Mouse (Mus musculus) embryo, embryonic 11 days (tissue): ENCODE measurements at regions not wholly inside any gene's neighbourhood (a gene's known extent, or its start where the extent isn't known, plus 50 kb on each side); places are given as distances from the start of the nearest gene placed in this dataset.

Experiments used
- DNase-seq: peaks from one replicate; pipeline ENCODE4 v3.0.0-alpha.2; 2015

DNA sequence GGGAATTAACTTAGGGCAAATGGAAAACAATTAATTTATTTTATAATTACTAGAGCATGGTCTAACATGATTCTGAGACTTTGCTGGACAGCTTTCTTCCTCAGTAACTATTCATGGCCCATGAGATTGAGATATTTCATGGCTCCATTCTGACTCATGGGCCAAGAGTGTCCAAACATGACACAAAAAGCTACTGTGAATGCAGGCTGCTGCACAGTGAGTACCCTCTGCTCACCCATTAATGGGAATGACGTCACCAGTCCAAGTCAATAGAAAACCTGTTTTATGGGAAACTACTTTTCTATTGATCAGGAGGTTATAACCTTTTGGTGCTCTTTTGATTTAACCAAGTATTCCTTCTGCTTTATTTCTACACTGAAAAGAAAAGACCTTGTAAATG lies 693.6 kb downstream of the Rwdd3 start:
- no peak for DNase-seq

DNA sequence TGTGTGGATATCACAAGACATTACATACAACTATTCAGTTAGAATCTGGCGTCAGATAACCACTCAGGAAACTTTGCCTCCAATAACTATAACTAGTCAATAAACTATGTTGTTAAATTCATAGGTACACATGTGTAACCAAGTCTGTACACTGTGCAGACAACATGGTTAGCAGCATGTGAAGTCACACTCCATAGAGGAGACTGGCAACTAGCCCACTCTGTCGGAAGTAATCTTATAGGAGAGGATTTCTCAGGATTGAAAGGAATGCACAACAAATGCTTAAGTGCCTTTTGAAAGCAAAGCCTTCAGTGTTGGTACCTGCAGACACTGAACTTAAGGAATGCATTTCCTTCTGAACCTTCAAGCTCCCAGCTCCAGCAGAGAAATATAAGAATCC lies 693.0 kb upstream of the Ptbp2 start:
- DNase-seq, result no peak

DNA sequence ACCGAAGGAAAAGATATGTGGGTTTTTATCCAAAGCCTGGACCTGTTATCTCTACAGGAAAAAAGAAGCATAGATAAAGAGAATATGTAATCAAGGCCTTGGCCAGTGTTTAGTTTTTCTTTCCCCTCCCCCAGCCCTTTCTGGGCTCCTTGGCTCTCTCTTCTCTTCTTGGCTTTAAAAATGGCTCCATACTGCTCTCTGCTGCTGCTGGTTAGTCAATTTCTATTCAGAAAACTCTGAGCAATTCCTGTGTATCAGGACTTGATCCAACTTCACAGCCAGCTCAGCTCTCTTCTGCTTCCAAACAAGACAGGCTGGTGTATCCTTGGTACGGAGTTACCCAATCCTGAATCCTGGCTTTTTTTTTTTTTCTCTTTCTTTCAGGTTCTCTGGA lies 689.4 kb upstream of the Ptbp2 start:
- DNase-seq, result peak; percentile 68

DNA sequence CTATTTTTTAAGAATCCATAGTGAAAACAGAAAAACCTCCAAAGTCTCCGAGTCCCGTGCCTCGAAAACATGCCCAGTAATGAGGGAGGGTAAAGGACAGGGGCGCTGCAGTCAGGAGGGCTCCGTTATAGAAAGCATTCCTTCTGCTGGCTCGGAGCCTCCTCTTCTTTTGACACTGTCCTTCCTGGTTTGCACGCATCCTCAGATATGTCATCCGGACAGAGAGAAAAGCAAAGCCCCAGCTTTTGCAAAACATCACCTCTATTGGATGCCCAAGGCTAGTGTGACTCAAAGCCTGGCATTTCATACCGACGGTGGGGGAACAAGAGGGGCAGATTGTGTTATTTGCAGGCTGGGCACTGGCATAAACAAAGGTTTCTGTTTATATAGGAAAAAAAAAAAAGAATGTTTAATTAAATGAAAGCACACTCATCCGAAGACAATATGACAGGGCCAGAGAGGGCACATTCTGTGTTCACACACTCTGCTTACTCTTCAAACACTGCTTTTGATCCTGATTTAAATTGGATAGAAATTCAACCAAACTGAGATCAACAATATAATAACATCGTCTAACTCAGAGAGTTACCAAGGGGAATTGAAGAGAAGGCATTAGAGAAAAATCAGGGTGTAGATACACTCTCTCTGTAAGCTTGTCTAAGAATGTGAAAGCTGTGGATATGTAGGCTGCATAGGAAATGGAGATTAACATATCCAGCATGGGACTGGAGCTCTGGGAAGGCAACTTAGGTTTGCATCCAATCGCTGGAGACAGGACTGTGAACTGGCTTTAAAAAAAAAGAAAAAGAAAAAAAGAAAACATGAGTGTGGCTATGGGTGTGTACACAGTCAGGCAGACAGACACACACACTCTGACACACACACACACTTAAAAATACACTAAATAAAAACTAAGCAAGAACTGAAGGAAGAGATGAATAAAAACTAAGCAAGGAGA lies 688.7 kb upstream of the Ptbp2 start:
- DNase-seq, result no peak

DNA sequence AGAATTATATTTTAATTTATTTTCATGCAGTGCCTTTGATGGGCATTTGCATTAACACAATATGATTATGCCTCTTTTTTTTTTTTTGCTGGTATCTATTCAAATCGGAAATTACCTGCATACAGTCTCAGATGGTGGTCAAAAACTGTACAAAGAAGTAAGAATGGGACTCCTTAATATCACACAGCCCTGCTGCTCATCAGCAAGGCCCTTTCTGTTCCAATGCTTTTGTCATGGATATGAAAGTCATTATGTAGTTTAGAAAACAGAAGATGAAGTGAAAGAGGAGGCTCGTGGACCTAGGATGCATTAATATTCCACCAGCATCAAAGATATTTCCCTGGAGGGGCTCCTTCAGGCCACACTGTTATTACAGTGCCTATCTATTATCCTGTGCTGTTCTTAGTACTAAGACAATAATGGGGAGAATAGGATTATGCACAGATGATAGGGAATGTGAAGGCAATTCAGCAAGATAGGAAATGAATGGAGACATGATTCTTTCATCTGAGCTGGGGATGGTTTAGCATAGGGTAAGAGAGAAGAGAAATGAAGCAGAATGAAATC lies 687.7 kb upstream of the Ptbp2 start:
- no peak for DNase-seq

DNA sequence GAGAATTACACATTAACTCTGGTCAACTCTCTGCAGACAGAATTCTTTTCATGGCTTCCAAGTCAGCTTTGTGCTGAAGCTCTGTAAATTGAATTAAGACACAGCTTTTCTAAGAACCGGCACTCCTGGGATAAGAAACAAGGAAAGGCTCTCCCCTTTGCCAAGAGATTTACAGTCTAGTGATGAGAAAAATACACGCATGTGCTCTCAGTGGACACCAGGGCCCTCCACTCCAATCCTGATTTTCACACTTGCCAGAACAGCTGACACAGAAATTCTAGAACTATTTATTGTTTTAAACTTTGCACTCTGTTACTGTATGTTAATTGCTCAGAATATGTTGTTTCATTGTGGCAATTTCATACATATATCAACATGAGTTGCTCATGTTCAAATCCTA lies 684.6 kb upstream of the Ptbp2 start:
- DNase-seq, result no peak

DNA sequence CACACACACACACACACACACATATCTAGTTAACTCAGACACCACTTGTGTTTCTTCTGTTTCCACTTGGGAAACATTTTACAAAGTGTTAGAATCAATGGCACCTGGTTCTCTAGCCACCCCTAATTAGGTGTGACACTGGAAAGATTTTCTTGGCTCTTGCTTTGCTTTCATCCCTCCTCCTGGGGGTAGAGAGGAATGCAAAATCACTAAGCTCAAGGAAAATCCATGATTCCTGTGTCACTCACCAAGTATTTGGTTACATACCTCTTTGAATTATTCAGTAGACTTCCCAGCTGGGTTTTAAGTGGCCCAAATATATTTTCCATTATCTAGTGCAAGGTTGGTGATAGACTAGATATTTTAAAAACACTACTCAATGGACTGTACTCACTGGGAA lies 676.5 kb upstream of the Ptbp2 start:
- DNase-seq, result no peak

DNA sequence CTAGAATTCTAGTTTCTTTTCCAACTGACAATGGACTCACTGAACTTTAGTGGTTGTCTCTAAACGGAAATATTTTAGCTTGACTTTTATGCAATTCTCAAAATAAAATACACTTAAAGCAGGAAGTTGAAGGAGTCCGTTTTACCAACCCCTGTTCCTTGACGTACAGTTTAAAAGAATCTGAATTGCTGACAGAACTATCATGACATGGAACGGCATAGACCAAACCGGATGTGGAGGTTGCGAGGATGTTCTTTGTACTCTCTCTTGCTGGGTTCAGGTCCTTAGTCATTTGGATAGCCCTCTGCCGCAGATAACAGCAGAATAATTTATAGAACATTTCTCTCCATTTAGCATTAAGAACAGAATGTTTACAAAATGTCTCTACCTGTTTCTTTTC lies 673.6 kb upstream of the Ptbp2 start:
- DNase-seq, result no peak

DNA sequence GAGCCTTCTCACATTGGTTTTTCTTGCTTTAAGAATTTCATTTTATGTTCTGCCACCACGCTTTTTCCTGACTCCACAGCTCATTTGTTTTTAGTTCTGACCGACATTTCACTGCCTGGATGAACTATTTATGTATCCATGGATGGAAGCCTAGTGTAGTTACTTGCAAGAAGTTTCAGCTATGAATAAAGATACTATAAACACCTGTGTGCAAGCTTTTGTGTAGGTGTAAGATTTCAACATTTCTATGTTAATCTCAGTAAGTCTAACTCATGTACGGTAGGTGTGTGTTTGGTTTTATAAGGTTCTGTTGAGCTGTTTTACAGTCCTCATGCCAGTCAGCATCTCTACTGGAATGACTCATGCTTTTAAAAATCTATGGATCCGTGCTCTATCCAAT lies 656.9 kb upstream of the Ptbp2 start:
- no peak for DNase-seq

DNA sequence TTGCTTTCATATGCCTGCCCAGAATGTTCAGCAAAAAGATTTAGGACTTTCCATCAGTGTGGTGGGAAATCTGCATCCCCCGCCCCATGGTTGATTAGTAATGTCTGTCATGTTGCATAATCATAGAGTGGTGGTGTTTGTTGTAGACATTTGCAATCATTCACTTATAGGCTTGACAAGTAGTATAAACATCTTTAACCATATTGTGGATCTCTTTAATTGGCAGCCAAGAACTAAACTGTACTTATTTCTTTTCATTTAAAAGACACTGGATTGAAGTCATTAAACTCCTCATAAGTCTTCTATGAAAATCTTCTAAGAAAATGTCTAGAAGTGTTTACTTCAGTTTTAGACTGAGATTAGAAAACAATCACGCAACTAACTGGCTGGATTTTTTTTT lies 646.0 kb upstream of the Ptbp2 start:
- DNase-seq, result no peak

DNA sequence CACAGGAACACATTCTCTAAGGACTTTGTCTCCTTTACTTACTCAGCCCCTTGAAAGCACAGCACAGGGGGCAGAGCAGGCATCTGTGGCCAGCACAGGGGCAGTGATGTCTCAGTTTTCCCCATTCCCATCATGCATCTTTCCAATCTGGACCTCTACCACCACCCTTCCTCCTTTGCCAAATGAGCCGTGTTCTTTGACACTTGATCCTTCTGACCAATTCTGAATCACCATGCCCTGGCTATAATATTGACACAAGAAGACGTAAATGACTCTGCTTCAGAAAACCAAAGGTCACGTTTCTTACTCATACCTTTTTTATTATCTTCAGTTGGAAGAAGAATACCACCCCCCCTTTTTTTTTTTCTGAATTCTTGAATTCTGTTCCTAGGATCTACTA lies 632.4 kb upstream of the Ptbp2 start:
- no peak for DNase-seq

DNA sequence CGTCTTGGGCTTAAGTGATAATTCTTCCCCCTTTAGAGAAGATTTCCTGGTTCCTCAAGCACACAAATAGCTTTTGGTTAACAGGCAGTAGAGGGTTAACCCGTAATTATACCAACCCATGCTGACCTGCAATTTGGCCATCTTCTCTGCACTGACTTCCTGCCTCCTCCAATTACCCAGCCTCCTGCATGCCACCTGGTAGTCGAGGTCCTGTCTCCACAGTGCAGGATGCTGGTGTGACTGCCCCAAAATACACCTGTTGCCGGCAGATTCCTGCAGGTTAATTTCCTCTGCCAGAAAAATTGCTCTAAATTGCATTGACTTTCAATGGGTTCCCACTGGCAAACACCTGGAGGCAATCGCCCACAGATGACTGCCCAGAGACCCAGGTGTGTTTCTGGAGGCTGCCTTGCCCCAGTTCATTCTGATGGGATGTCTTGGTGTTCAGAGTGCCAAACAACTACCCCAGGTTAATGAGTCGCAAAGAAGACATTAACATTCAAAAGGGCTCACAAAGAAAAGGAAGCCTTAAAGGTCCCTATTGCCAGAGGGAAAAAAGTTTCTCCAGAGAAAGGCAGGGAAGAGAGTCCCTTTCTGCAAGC lies 591.5 kb upstream of the Ptbp2 start:
- no peak for DNase-seq

DNA sequence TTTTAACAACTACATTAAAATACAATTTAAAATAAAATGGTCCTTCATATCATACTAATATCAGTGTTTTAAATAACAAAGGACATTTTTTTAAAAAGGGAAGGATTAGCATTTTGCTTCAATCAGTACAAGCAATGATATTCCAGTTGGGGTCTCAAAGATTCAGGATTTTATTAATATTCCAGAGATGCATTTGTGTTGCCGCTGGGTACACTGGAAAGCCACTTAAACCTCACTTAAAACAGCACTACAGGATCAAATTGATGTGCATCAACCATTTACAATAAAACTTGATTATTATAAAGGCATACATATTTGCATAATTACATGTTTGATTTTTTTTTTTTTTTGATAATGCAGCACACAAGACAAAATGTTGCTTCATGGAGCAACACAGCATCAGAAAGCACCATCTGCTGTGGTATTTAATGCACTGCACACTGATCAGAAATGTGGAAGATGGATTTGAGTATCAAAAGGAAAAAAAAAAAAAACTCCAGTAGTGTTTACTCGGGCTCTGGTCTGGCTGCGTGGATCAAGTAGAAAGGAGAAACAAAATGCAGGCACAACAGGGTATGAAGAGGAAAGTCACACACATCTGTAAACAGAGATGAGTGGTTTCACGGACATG lies 558.6 kb upstream of the Ptbp2 start:
- DNase-seq, result no peak

DNA sequence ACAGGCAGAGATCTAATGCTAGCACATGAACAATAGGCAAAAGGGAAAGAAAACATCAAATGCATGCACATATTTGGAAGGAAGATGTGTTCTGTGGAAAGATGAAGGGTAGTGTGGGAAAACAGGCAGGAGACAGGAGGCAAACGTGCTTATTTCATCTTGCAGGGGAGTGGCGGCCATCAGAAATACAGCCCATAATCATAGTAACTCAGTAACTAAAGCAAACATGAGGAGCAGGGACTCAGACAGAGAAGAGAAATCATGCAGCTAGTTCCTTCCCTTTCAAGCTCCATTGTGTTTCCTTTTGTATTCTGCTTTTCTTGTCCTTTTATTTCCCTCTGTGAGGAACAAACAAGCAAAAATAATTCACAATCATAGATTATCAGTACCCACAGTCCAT lies 557.6 kb upstream of the Ptbp2 start:
- DNase-seq, result no peak

DNA sequence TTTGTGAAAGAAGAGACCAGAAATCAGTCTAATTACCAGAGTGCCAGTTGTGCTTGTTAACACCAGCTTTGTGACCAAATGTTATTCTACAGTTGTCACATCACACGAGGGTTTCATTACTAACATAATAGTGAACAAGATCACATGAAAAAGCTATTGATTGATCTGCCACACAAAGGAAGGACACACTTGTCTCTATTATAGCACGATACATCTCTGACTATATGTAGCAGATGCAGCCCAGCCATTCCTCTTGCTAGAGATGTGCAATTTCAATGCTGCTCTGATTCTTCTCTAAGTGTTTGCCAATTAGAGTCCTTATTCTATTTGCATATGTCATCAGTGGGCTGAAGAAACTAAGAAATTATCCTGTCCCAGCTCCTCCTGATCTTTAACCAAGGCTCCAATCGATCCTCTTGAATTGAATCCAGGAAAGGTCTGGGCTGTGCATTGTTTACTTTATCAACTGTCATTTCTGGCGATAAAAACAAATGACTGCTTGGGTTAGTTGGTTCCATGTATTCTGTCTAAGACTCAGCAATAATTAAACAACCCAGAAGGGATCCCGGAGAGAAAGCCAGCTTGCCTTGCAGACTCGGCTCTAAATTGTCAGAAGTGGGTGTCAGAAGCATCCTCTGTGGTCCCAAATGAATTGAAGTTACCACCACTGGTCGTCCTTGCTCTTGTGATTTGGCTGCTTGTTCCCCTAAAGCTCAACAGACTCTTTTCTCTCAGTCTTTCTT lies 551.7 kb upstream of the Ptbp2 start:
- DNase-seq, result no peak

DNA sequence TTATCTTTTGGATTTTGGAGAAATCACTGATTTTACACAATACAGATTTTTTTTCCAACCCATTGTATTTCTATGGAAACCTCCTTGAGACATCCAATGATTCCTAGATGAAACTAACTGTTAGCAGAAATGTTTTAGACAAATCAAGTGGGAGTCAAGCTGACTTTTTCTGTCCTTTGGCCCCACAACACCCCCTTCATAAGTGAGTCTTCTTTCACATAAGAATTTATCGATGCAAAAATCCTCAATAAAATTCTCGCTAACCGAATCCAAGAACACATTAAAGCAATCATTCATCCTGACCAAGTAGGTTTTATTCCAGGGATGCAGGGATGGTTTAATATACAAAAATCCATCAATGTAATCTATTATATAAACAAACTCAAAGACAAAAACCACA lies 522.8 kb upstream of the Ptbp2 start:
- DNase-seq, result peak; percentile 62

DNA sequence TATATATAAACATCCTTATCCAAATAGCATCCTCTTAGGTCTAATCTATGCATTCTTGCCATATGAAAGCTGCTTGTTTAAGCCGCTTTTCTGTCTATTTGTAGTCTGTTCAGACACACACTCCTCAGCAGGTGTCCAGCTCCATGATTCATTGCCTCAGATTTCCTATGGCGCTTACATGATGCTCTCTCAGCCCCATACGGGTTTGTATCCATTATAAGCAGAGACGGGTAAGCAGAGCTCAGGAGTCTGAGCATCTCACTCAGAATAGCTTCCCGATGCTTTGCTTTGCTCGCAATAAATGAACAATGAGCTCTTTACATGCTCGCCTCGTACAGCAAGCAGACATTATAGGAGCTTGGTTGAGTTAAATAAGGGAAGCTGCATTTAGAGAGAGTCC lies 521.3 kb upstream of the Ptbp2 start:
- DNase-seq, result peak; percentile 8
